Mouse (Mus musculus) thymus, adult 2 months (tissue): Measurements from ENCODE around the gene Tcf19.

Experiments
- CTCF ChIP-seq: fragments of 200-500 bp; IDR thresholded peaks from 2 replicates; pipeline ENCODE4 v1.5.1; 2012; ENCODE audit warnings: mild to moderate bottlenecking, control low read depth, low read length, moderate library complexity, borderline replicate concordance; ENCODE audit not compliant: control insufficient read depth, poor library complexity, insufficient read depth; ENCODE audit errors: extremely low read depth
- POLR2A ChIP-seq: fragments of 200-500 bp; IDR thresholded peaks from 2 replicates; pipeline ENCODE4 v1.6.1; 2012; ENCODE audit warnings: mild to moderate bottlenecking, low read length, control low read depth, moderate library complexity; ENCODE audit not compliant: control insufficient read depth, poor library complexity, insufficient read depth; ENCODE audit errors: extremely low read depth

- no peak for TF ChIP-seq CTCF
- no peak for TF ChIP-seq POLR2A
Observed at GRCm38 (mm10) chr17:35517526-35517925, 902 bp upstream of the Tcf19 start.
